Mouse (Mus musculus) hindbrain, postnatal 0 days (tissue): ENCODE results near the gene Defb18. TPM values are rescaled to one million over a fixed set of nuclear protein-coding genes. Genes with fewer than 3 reads are reported as not detected.
"Not testable (repeated sequence)": the region's sequence is repeated elsewhere in the genome, so short reads cannot be mapped to it uniquely, and the experiment has no call there.

Experiments
- ATAC-seq: fragments of 200-750 bp; cut with Nextera tagmentation; 2 replicates; pipeline ENCODE4 v1.8.0; 2017; ENCODE audit warnings: mild to moderate bottlenecking, moderate TSS enrichment, moderate library complexity
- DNase-seq: peaks from one replicate; pipeline ENCODE4 v3.0.0-alpha.2; 2015; ENCODE audit warnings: low spot score
- H3K27ac ChIP-seq: fragments of 300-500 bp; sonication (generic); 2 replicates; pipeline ENCODE4 v1.5.1; 2014; ENCODE audit warnings: mild to moderate bottlenecking
- H3K27me3 ChIP-seq: fragments of 300-500 bp; sonication (generic); 2 replicates; pipeline ENCODE4 v1.6.1; 2014; ENCODE audit warnings: low read length, mixed read lengths; ENCODE audit not compliant: insufficient read depth
- H3K36me3 ChIP-seq: fragments of 300-500 bp; sonication (generic); 2 replicates; pipeline ENCODE4 v1.6.1; 2014; ENCODE audit warnings: low read length, mixed read lengths; ENCODE audit not compliant: insufficient read depth
- H3K4me1 ChIP-seq: fragments of 300-500 bp; sonication (generic); 2 replicates; pipeline ENCODE4 v1.6.1; 2014; ENCODE audit warnings: antibody characterized with exemption, low read length, mixed read lengths; ENCODE audit not compliant: insufficient read depth
- H3K4me2 ChIP-seq: fragments of 300-500 bp; sonication (generic); 2 replicates; pipeline ENCODE4 v1.6.1; 2014; ENCODE audit warnings: low read depth, mild to moderate bottlenecking, low read length, moderate library complexity, mixed read lengths
- H3K4me3 ChIP-seq: fragments of 300-500 bp; sonication (generic); 2 replicates; pipeline ENCODE4 v1.5.1; 2014; ENCODE audit warnings: low read length
- H3K9ac ChIP-seq: fragments of 300-500 bp; sonication (generic); replicated peaks from 2 replicates; pipeline ENCODE4 v1.6.1; 2014; ENCODE audit warnings: mild to moderate bottlenecking, low read length, moderate library complexity, mixed read lengths
- H3K9me3 ChIP-seq: fragments of 300-500 bp; sonication (generic); 2 replicates; pipeline ENCODE4 v1.6.1; 2016; ENCODE audit warnings: low read length, mixed read lengths
- CTCF ChIP-seq: IDR thresholded peaks from 2 replicates; pipeline ENCODE4 v1.5.1; 2016; ENCODE audit warnings: antibody characterized with exemption, control low read depth, low read depth
- WGBS: fragments of 180-500 bp; shearing (Covaris S2); extraction: QIAGEN DNeasy Blood & Tissue Kit; methylation state at CpG from one replicate; pipeline ENCODE4 v1.1.7; 2014; 5-methylcytosine and 5-hydroxymethylcytosine counted together
- polyA plus RNA-seq: library from polyadenylated mRNA; unstranded; fragments of >200 nt; fragmentation: Nextera tagmentation; extraction: Ambion mirVana; gene quantifications from 2 replicates; pipeline ENCODE4 v1.2.1, GENCODE M21; 2015
- total RNA-seq: library from RNA; depleted of rRNA; stranded (reverse); fragments of >200 nt; gene quantifications from 2 replicates; pipeline ENCODE4 v1.2.3, GENCODE M21; 2014; rRNA removed

Gene Defb18
- total RNA-seq (not detected in 2 replicates), polyA plus RNA-seq (not detected in 2 replicates)

GRCm38 (mm10) chr1:18237343-18237742, at the start of gene Defb18:
Gene Defb18 (minus strand): TSS chr1:18237443.
- H3K27me3 ChIP-seq: no peaks in the 10 kb centered on the region
- H3K4me3 ChIP-seq: no peak within 1 kb of the TSS
- H3K9me3 ChIP-seq: no peaks in the 10 kb centered on the region
- no peak for ATAC-seq
- H3K4me2 ChIP-seq: no peak within 1 kb of the TSS
- DNase-seq: no peak
- TF ChIP-seq CTCF: no peak
- no peaks in the 10 kb centered on the region for H3K4me1 ChIP-seq
- H3K27ac ChIP-seq: no peak within 1 kb of the TSS
- H3K36me3 ChIP-seq: no peaks in the 10 kb centered on the region
- H3K9ac ChIP-seq: no peak within 1 kb of the TSS
- 79% methylated on average over 1 of the region's 1 CpGs for WGBS

DNA sequence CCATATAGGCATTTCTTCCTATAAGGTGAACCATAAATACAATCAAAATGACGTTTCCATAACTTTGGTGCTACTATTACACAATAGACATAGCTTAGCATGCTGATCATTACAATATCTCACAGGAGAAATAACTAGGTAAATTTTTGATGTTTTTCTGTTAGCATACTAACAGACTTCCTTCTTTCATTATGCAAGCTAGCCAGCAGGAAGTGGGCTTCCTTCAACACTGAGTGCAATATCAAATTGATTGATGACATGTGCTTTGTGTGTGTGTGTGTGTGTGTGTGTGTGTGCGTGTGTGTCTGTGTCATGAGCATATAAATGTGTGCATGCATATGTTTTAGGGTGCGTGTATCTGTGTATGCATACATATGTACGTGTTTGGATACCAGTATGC, 33.9 kb upstream of the Defb18 start:
- Histone ChIP-seq H3K4me1 (no peaks in the 10 kb centered on the region), H3K9ac (no peak overlapping the region), H3K27ac (no peak overlapping the region), H3K4me3 (no peak overlapping the region), H3K27me3 (no peaks in the 10 kb centered on the region), H3K4me2 (no peak overlapping the region), H3K36me3 (no peaks in the 10 kb centered on the region), H3K9me3 (no peaks in the 10 kb centered on the region)
- ATAC-seq: no peak
- DNase-seq: no peak
- 89% methylated on average over 4 of the region's 4 CpGs for WGBS
- no peak for TF ChIP-seq CTCF

- no peak for DNase-seq
- 42% methylated on average over 5 of the region's 5 CpGs for WGBS
These were observed 31.6 kb upstream of the Defb18 start for GRCm38 (mm10) chr1:18268845-18269244.

DNA sequence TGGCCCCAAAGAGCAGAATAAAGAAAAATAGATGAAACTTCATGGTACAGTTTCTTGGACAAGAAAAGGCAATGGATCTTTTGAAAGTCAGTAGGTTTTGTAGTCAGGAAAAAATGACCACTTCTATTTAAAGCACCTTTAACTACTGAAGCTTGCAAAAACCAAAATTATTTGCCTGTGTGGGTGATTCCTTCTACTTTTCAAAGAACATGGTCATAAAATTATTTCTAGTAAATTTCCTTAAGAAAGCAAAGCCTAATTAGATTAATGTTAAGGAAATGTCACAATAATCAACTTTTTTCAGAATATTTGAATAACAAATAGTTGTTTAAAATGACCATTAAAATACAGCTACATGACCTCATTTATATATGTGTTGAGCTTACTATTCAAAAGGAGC, 27.8 kb upstream of the Defb18 start, which contains the start of gene Defb41:
Gene Defb41, minus strand, starts transcription at position 101 of the 400 bp plus-strand sequence.
- ATAC-seq (no peak), DNase-seq (no peak)
- TF ChIP-seq CTCF: no peak
- Histone ChIP-seq H3K9ac (no peak within 1 kb of the TSS), H3K9me3 (no peaks in the 10 kb centered on the region), H3K4me2 (no peak within 1 kb of the TSS), H3K36me3 (no peaks in the 10 kb centered on the region), H3K27me3 (no peaks in the 10 kb centered on the region), H3K27ac (no peak within 1 kb of the TSS), H3K4me3 (no peak within 1 kb of the TSS), H3K4me1 (no peaks in the 10 kb centered on the region)

More at GRCm38 (mm10) chr1:18268845-18269244, 31.6 kb upstream of the Defb18 start:
- no peak for TF ChIP-seq CTCF
- ATAC-seq: no peak
- Histone ChIP-seq H3K36me3 (no peaks in the 10 kb centered on the region), H3K27me3 (no peaks in the 10 kb centered on the region), H3K4me3 (no peak overlapping the region), H3K4me2 (no peak overlapping the region), H3K4me1 (no peaks in the 10 kb centered on the region), H3K27ac (no peak overlapping the region), H3K9me3 (no peaks in the 10 kb centered on the region), H3K9ac (no peak overlapping the region)

GRCm38 (mm10) chr1:18245801-18246580, 8.7 kb upstream of the Defb18 start:
- H3K4me2 ChIP-seq, DNase-seq, H3K9me3 ChIP-seq, ATAC-seq, H3K27ac ChIP-seq, H3K4me3 ChIP-seq, H3K27me3 ChIP-seq, H3K36me3 ChIP-seq, H3K4me1 ChIP-seq, H3K9ac ChIP-seq: not testable (repeated sequence)
- WGBS: 86% methylated on average over 9 of the region's 9 CpGs

DNA sequence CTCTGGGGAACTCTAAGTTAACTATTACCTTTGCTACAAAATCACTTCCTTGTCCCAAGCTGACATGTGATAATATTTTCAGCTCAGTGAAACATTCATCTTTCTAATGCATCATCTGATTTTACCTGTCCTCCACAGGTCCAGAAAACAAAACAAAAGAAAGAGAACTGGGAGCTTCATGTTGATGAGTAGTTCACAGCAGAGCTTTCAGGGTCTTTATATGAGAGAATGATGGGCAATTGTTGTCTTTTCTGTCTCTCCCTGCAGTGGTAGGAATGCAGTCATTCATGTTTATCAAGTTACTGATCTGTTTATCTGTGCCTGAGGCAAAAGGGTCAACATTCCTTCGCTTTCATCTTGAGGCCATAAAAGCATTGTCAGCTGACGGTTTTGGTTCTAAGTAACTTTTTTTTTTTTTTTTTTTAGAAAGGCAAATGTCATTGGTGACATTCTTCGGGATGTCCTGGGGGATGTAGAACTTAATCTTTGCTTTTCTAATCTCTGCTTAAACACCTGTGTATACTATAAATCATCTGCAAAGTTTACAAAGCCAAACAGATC, 13.8 kb downstream of the Defb18 start:
- no peak for ATAC-seq
- WGBS: 44% methylated on average over 3 of the region's 3 CpGs

GRCm38 (mm10) chr1:18191719-18192118, 45.5 kb downstream of the Defb18 start:
- 28% methylated on average over 4 of the region's 4 CpGs for WGBS
- Histone ChIP-seq H3K9me3 (no peaks in the 10 kb centered on the region), H3K27me3 (no peaks in the 10 kb centered on the region), H3K27ac (no peak overlapping the region), H3K36me3 (no peaks in the 10 kb centered on the region), H3K9ac (no peak overlapping the region), H3K4me2 (no peak overlapping the region), H3K4me3 (no peak overlapping the region), H3K4me1 (no peaks in the 10 kb centered on the region)
- ATAC-seq (peak; percentile 56; the same call in 1 of the 2 replicates), DNase-seq (peak; percentile 12)
- TF ChIP-seq CTCF: no peak

More for the DNA sequence above, 13.8 kb downstream of the Defb18 start:
- Histone ChIP-seq H3K9ac (no peak overlapping the region), H3K4me1 (no peaks in the 10 kb centered on the region), H3K27ac (no peak overlapping the region), H3K36me3 (no peaks in the 10 kb centered on the region), H3K27me3 (no peaks in the 10 kb centered on the region), H3K4me2 (no peak overlapping the region), H3K9me3 (no peaks in the 10 kb centered on the region), H3K4me3 (no peak overlapping the region)
- no peak for DNase-seq
- TF ChIP-seq CTCF: no peak
